Mouse (Mus musculus) liver, adult 2 months (tissue): ENCODE results near the gene Mc3r. TPM values are rescaled to one million over a fixed set of nuclear protein-coding genes. Genes with fewer than 3 reads are reported as not detected.

ENCODE experiments used
- DNase-seq: peaks from one replicate; pipeline ENCODE4 v3.0.0-alpha.2; 2011; ENCODE audit warnings: low read depth, low spot score; ENCODE audit errors: extremely low read depth
- H3K27ac ChIP-seq: fragments of 200-500 bp; replicated peaks from 2 replicates; pipeline ENCODE4 v1.5.1; 2012; ENCODE audit warnings: low read depth, mild to moderate bottlenecking, control low read depth, inconsistent platforms, low read length; ENCODE audit not compliant: insufficient read depth
- H3K27me3 ChIP-seq: fragments of 200-500 bp; 2 replicates; pipeline ENCODE4 v1.6.1; 2012; ENCODE audit warnings: mild to moderate bottlenecking, moderate library complexity, low read length, inconsistent platforms; ENCODE audit not compliant: control insufficient read depth, insufficient read depth
- H3K36me3 ChIP-seq: fragments of 200-500 bp; 2 replicates; pipeline ENCODE4 v1.6.1; 2012; ENCODE audit warnings: low read length, inconsistent platforms; ENCODE audit not compliant: control insufficient read depth, insufficient read depth
- H3K4me1 ChIP-seq: fragments of 200-500 bp; 2 replicates; pipeline ENCODE4 v1.6.1; 2011; ENCODE audit warnings: low read length; ENCODE audit not compliant: control insufficient read depth, insufficient read depth
- H3K4me3 ChIP-seq: fragments of 200-500 bp; 2 replicates; pipeline ENCODE4 v1.5.1; 2011; ENCODE audit warnings: low read depth, mild to moderate bottlenecking, control low read depth, low read length, moderate library complexity; ENCODE audit not compliant: insufficient read depth
- H3K79me2 ChIP-seq: fragments of 200-500 bp; 2 replicates; pipeline ENCODE4 v1.6.1; 2012; ENCODE audit warnings: inconsistent platforms, mild to moderate bottlenecking, low read length, moderate library complexity; ENCODE audit not compliant: control insufficient read depth, insufficient read depth
- H3K9ac ChIP-seq: fragments of 200-500 bp; 2 replicates; pipeline ENCODE4 v1.6.1; 2012; ENCODE audit warnings: low read depth, mild to moderate bottlenecking, control low read depth, inconsistent platforms, low read length
- CTCF ChIP-seq: fragments of 200-500 bp; IDR thresholded peaks from 2 replicates; pipeline ENCODE4 v1.5.1; 2011; ENCODE audit warnings: low read depth, low read length, control low read depth
- POLR2A ChIP-seq: fragments of 200-500 bp; IDR thresholded peaks from 2 replicates; pipeline ENCODE4 v1.6.1; 2011; ENCODE audit warnings: low read length, control low read depth; ENCODE audit not compliant: insufficient read depth; ENCODE audit errors: extremely low read depth
- WGBS: fragments of 180-500 bp; shearing (Covaris S2); methylation state at CpG from one replicate; pipeline ENCODE4 v1.1.7; 2018; 5-methylcytosine and 5-hydroxymethylcytosine counted together
- polyA plus RNA-seq: library from polyadenylated mRNA; depleted of rRNA; stranded (reverse); fragments of >200 nt; gene quantifications from 2 replicates; pipeline ENCODE4 v1.2.3, GENCODE M21; 2012
- total RNA-seq: library from RNA; depleted of rRNA; stranded (reverse); fragments of >200 nt; gene quantifications from 2 replicates; pipeline ENCODE4 v1.2.3, GENCODE M21; 2014

The Mc3r gene
- total and polyA plus RNA-seq, 2 experiments = not detected

- no peak for TF ChIP-seq CTCF
- TF ChIP-seq POLR2A = no peak
- no peaks in the 10 kb centered on the region for H3K27me3 ChIP-seq
- DNase-seq = no peak
- H3K36me3 ChIP-seq = no peaks in the 10 kb centered on the region
- H3K4me3 ChIP-seq = no peak overlapping the region
- no peak overlapping the region for H3K27ac ChIP-seq
- H3K9ac ChIP-seq = no peak overlapping the region
- H3K79me2 ChIP-seq = no peaks in the 10 kb centered on the region
- WGBS = 66% methylated on average over 5 of the region's 5 CpGs
- no peaks in the 10 kb centered on the region for H3K4me1 ChIP-seq
Observed at GRCm38 (mm10) chr2:172256956-172257355, 8.7 kb downstream of the Mc3r start.

GRCm38 (mm10) chr2:172257471-172258065 lies 9.3 kb downstream of the Mc3r start:
- H3K9ac ChIP-seq = no peak overlapping the region
- WGBS = 42% methylated on average over 11 of the region's 12 CpGs
- no peaks in the 10 kb centered on the region for H3K36me3 ChIP-seq
- no peak overlapping the region for H3K4me3 ChIP-seq
- no peaks in the 10 kb centered on the region for H3K27me3 ChIP-seq
- no peak for TF ChIP-seq POLR2A
- no peak for TF ChIP-seq CTCF
- H3K27ac ChIP-seq = no peak overlapping the region
- no peaks in the 10 kb centered on the region for H3K4me1 ChIP-seq
- DNase-seq = no peak
- no peaks in the 10 kb centered on the region for H3K79me2 ChIP-seq

GRCm38 (mm10) chr2:172260064-172260463 lies 11.8 kb downstream of the Mc3r start:
- no peak for TF ChIP-seq POLR2A
- TF ChIP-seq CTCF = no peak
- Histone ChIP-seq H3K9ac (no peak overlapping the region), H3K27ac (no peak overlapping the region), H3K4me1 (no peaks in the 10 kb centered on the region), H3K79me2 (no peaks in the 10 kb centered on the region), H3K27me3 (no peaks in the 10 kb centered on the region), H3K36me3 (no peaks in the 10 kb centered on the region), H3K4me3 (no peak overlapping the region)
- WGBS = 57% methylated on average over 5 of the region's 5 CpGs
- DNase-seq = no peak

GRCm38 (mm10) chr2:172261441-172261840 lies 13.1 kb downstream of the Mc3r start:
- no peak for TF ChIP-seq POLR2A
- TF ChIP-seq CTCF = no peak
- Histone ChIP-seq H3K27ac (no peak overlapping the region), H3K4me3 (no peak overlapping the region), H3K9ac (no peak overlapping the region), H3K4me1 (no peaks in the 10 kb centered on the region), H3K27me3 (no peaks in the 10 kb centered on the region), H3K79me2 (no peaks in the 10 kb centered on the region), H3K36me3 (no peaks in the 10 kb centered on the region)
- DNase-seq = no peak
- WGBS = 90% methylated on average over 4 of the region's 4 CpGs

GRCm38 (mm10) chr2:172263216-172263615 lies 14.9 kb downstream of the Mc3r start:
- TF ChIP-seq POLR2A (no peak), CTCF (no peak)
- Histone ChIP-seq H3K36me3 (no peaks in the 10 kb centered on the region), H3K4me3 (no peak overlapping the region), H3K9ac (no peak overlapping the region), H3K27ac (no peak overlapping the region), H3K79me2 (no peaks in the 10 kb centered on the region), H3K27me3 (no peaks in the 10 kb centered on the region), H3K4me1 (no peaks in the 10 kb centered on the region)
- 61% methylated on average over 6 of the region's 6 CpGs for WGBS
- DNase-seq = no peak

- H3K27me3 ChIP-seq = no peaks in the 10 kb centered on the region
- no peak for DNase-seq
- no peak overlapping the region for H3K4me3 ChIP-seq
- H3K79me2 ChIP-seq = no peaks in the 10 kb centered on the region
- H3K9ac ChIP-seq = no peak overlapping the region
- H3K36me3 ChIP-seq = no peaks in the 10 kb centered on the region
- 82% methylated on average over 11 of the region's 11 CpGs for WGBS
- no peaks in the 10 kb centered on the region for H3K4me1 ChIP-seq
- no peak overlapping the region for H3K27ac ChIP-seq
- TF ChIP-seq POLR2A = no peak
- no peak for TF ChIP-seq CTCF
Observed at GRCm38 (mm10) chr2:172269907-172270306, 21.6 kb downstream of the Mc3r start.
